Mouse (Mus musculus): Measurements from ENCODE around the gene Usp6nl. TPM values are rescaled to one million over a fixed set of nuclear protein-coding genes. Genes with fewer than 3 reads are reported as not detected.

The Usp6nl gene
- polyA plus RNA-seq, 1 experiment from 2014 or later = 9.5 TPM

DNA sequence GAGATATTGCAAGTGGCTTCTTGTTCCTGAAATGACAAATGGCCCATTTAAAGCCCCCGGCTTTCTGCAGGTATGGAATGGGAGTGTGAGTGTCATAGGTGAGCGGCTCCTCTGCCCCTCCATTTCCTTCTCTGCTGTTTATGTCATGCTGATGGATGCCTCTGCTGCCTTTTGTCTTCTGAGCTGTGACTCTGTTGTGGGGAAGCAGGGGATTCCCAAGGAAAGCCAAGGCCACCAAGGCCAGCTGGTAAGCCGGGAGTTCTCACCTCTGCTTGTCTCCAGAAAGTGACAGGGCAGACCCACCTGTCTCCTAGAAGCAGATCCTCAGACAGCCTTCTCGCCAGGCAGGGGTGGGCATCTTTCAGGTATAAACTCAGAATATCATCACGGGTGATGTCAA, 157.2 kb downstream of the Usp6nl start:
- Histone ChIP-seq H3K9me3 (replicated peaks) (no peaks in the 10 kb centered on the region), H3K27me3 (no peaks in the 10 kb centered on the region), H3K36me3 (no peaks in the 10 kb centered on the region), H3K4me2 (replicated peaks) (no peak overlapping the region), H3K4me3 (replicated peaks) (no peak overlapping the region), H3K27ac (replicated peaks) (0 out of 2 replicates have a peak overlapping the region, but pooled peaks have one; percentile 65), H3K9ac (no peak overlapping the region), H3K4me1 (peaks cover 24% of the 10 kb centered on the region)
- WGBS = 75% methylated on average over 5 of the region's 5 CpGs
- ATAC-seq (ENCODE audit: insufficient number of reproducible peaks, low FRiP score, low TSS enrichment, low read depth) = no peak

DNA sequence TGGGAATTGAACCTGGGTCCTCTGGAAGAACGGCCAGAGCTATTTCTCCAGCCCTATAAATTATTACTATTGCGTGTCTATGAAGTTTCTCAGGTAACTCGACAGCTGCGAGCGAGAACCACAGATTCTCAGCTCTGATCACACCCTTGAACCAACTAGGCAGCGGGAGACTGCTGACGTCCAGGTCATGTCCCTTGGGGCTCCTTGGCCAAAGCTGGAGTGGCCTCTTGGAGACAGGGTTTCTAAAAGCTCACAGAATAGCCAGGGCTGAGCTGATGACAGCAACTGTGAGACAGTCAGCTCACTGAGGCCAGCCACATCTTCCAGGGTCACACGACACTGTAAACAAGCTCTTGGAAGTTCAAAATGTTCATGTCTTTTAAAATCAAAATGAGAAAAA, 159.5 kb downstream of the Usp6nl start:
- no peak for ATAC-seq (ENCODE audit: insufficient number of reproducible peaks, low FRiP score, low TSS enrichment, low read depth)
- H3K9ac ChIP-seq = no peak overlapping the region
- H3K36me3 ChIP-seq = no peaks in the 10 kb centered on the region
- peaks cover 24% of the 10 kb centered on the region for H3K4me1 ChIP-seq
- H3K4me3 ChIP-seq (replicated peaks) = no peak overlapping the region
- no peak overlapping the region for H3K4me2 ChIP-seq (replicated peaks)
- H3K27me3 ChIP-seq = no peaks in the 10 kb centered on the region
- no peak overlapping the region for H3K27ac ChIP-seq (replicated peaks)
- 90% methylated on average over 8 of the region's 8 CpGs for WGBS
- no peaks in the 10 kb centered on the region for H3K9me3 ChIP-seq (replicated peaks)

- Histone ChIP-seq H3K36me3 (no peaks in the 10 kb centered on the region), H3K4me2 (replicated peaks) (no peak overlapping the region), H3K4me1 (peaks cover 24% of the 10 kb centered on the region), H3K27ac (replicated peaks) (no peak overlapping the region), H3K9me3 (replicated peaks) (no peaks in the 10 kb centered on the region), H3K4me3 (replicated peaks) (no peak overlapping the region), H3K9ac (no peak overlapping the region), H3K27me3 (no peaks in the 10 kb centered on the region)
- WGBS = 60% methylated on average over 3 of the region's 3 CpGs
- no peak for ATAC-seq (ENCODE audit: insufficient number of reproducible peaks, low FRiP score, low TSS enrichment, low read depth)
Measured at GRCm38 (mm10) chr2:6482411-6482810, 159.9 kb downstream of the Usp6nl start.

- no peak overlapping the region; the same call in 1 of the 2 replicates for H3K27ac ChIP-seq (replicated peaks)
- no peaks in the 10 kb centered on the region for H3K36me3 ChIP-seq
- no peak overlapping the region; the same call in 1 of the 2 replicates for H3K4me2 ChIP-seq (replicated peaks)
- H3K27me3 ChIP-seq = no peaks in the 10 kb centered on the region
- H3K9me3 ChIP-seq (replicated peaks) = no peaks in the 10 kb centered on the region
- peak; percentile 58; the same call in 1 of the 2 replicates for ATAC-seq (ENCODE audit: insufficient number of reproducible peaks, low FRiP score, low TSS enrichment, low read depth)
- WGBS = 35% methylated on average over 8 of the region's 8 CpGs
- H3K4me1 ChIP-seq = peaks cover 22% of the 10 kb centered on the region
- H3K9ac ChIP-seq = no peak overlapping the region
- H3K4me3 ChIP-seq (replicated peaks) = no peak overlapping the region
Measured at GRCm38 (mm10) chr2:6483081-6483992, 160.9 kb downstream of the Usp6nl start.

DNA sequence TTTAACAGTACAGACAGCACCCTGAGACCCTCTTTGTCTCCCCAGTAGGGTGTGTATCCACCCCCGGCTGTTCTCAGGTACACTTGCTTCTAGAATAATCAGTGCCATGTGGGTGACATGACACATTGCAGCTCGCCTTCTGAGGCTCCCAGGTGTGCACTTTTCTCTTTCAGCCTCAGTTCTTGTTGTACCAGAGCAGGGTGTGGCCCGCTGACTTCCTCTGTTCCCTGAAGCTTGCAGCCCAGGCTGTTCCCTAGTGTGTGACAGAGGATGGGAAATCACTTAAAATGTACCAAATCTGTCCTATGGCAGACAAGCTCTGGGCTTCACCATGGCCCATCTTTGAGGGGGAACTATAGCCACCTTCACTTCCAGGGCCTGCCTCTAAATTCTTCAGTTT, 161.7 kb downstream of the Usp6nl start:
- Histone ChIP-seq H3K9me3 (replicated peaks) (no peaks in the 10 kb centered on the region), H3K4me2 (replicated peaks) (no peak overlapping the region), H3K27ac (replicated peaks) (no peak overlapping the region; the same call in 1 of the 2 replicates), H3K9ac (no peak overlapping the region), H3K4me3 (replicated peaks) (no peak overlapping the region), H3K36me3 (no peaks in the 10 kb centered on the region), H3K4me1 (peaks cover 14% of the 10 kb centered on the region), H3K27me3 (no peaks in the 10 kb centered on the region)
- WGBS = 71% methylated on average over 3 of the region's 3 CpGs
- ATAC-seq (ENCODE audit: insufficient number of reproducible peaks, low FRiP score, low TSS enrichment, low read depth) = no peak

DNA sequence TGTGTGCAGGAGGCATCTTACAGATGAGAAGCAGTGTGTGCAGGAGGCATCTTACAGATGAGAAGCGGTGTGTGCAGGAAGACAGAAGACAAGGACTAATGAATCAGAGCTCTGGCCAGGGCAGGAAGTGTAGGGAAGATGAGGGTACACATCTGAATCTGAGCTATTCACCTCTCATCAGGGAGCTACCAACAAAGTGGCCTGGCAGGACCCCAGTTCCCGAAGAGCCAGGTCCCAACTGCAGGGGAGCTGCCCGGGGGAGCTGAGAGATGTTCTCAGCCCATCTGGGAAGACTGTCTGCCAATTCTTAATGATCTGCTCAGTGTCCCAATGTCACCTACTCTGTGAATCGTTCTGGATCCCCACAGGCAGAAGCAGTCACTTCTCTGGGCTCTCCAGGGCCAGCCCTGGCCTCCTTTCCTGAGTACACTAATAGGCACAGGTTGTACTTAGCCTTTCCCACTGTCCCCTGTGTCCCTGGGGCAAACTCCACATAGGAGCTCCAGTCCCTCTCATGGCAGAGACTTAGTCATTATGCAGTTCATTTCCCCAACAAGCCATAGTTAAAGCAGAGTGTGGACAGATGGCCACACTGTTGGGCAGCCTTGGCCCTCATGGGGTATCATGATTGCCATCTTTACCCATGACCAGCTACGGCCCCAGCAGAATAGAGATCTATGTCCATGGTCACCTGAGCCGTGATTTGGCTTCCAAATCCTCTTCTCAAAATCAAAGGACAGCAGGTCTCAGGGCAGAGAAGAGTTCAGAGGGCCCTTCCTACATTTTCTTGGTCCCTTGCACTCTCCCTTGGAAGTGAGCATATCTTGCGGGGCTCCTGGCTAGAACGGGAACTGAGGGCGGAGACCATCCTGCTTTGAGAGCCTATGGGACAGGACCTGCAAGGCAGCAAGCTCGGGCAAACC, 165.4 kb downstream of the Usp6nl start:
- 81% methylated on average over 10 of the region's 10 CpGs for WGBS
- H3K9me3 ChIP-seq (replicated peaks) = no peaks in the 10 kb centered on the region
- peaks cover 13% of the 10 kb centered on the region for H3K4me1 ChIP-seq
- no peak overlapping the region for H3K4me2 ChIP-seq (replicated peaks)
- no peaks in the 10 kb centered on the region for H3K36me3 ChIP-seq
- no peak overlapping the region for H3K27ac ChIP-seq (replicated peaks)
- H3K9ac ChIP-seq = no peak overlapping the region
- no peaks in the 10 kb centered on the region for H3K27me3 ChIP-seq
- ATAC-seq (ENCODE audit: insufficient number of reproducible peaks, low FRiP score, low TSS enrichment, low read depth) = no peak
- no peak overlapping the region for H3K4me3 ChIP-seq (replicated peaks)

GRCm38 (mm10) chr2:6488489-6489056, 166.1 kb downstream of the Usp6nl start:
- H3K4me3 ChIP-seq (replicated peaks) = no peak overlapping the region
- H3K27ac ChIP-seq (replicated peaks) = no peak overlapping the region
- peaks cover 7% of the 10 kb centered on the region for H3K4me1 ChIP-seq
- H3K27me3 ChIP-seq = no peaks in the 10 kb centered on the region
- no peak for ATAC-seq (ENCODE audit: insufficient number of reproducible peaks, low FRiP score, low TSS enrichment, low read depth)
- no peak overlapping the region for H3K4me2 ChIP-seq (replicated peaks)
- no peak overlapping the region for H3K9ac ChIP-seq
- H3K9me3 ChIP-seq (replicated peaks) = no peaks in the 10 kb centered on the region
- no peaks in the 10 kb centered on the region for H3K36me3 ChIP-seq
- 87% methylated on average over 14 of the region's 14 CpGs for WGBS

GRCm38 (mm10) chr2:6490076-6490475, 167.6 kb downstream of the Usp6nl start:
- Histone ChIP-seq H3K4me3 (replicated peaks) (no peak overlapping the region), H3K9ac (no peak overlapping the region), H3K27ac (replicated peaks) (no peak overlapping the region), H3K9me3 (replicated peaks) (no peaks in the 10 kb centered on the region), H3K36me3 (no peaks in the 10 kb centered on the region), H3K4me1 (no peaks in the 10 kb centered on the region), H3K27me3 (no peaks in the 10 kb centered on the region), H3K4me2 (replicated peaks) (no peak overlapping the region)
- WGBS = 87% methylated on average over 6 of the region's 6 CpGs
- no peak for ATAC-seq (ENCODE audit: insufficient number of reproducible peaks, low FRiP score, low TSS enrichment, low read depth)

DNA sequence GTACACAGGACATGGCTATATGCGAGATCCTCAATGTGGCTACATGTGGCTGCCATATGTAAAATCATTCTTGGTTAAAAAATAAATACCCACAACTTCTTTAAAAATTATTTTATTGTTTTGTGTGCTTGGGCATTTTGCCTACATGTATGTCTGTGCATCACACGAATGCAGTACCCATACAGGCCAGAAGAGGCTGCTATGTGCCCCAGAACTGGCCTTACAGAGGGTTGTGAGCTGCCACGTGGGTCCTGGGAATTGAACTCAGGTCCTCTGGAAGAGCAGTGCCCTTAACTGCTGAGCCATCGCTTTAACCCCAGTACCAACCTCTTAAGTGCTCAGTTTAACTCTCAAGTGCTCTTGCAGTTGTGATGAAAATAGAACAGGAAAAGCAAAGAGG, 168.4 kb downstream of the Usp6nl start:
- Histone ChIP-seq H3K9me3 (replicated peaks) (no peaks in the 10 kb centered on the region), H3K27me3 (no peaks in the 10 kb centered on the region), H3K9ac (no peak overlapping the region), H3K4me1 (no peaks in the 10 kb centered on the region), H3K4me2 (replicated peaks) (no peak overlapping the region), H3K36me3 (no peaks in the 10 kb centered on the region), H3K4me3 (replicated peaks) (no peak overlapping the region), H3K27ac (replicated peaks) (no peak overlapping the region)
- WGBS = 72% methylated on average over 4 of the region's 4 CpGs
- no peak for ATAC-seq (ENCODE audit: insufficient number of reproducible peaks, low FRiP score, low TSS enrichment, low read depth)

DNA sequence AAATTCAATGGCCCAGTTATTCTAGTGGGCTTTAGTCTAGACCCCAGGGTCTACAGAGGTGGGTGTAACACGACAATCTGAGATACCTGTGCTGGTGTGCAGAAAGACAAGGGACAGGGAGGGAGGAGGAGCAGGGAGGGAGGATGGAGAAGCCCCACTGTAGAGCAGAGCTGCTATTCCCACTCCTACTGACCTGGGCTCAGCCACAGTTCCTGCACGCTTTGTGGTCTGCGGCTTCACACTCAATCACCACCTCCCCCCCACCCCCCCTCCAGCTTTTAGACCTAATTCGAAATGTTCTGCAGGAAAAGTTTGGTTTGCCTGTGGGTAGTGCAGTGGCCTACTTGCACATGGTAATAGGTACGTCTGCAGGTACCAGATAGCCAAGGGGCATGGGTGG, 171.4 kb downstream of the Usp6nl start:
- H3K9ac ChIP-seq = no peak overlapping the region
- no peak for ATAC-seq (ENCODE audit: insufficient number of reproducible peaks, low FRiP score, low TSS enrichment, low read depth)
- H3K36me3 ChIP-seq = no peaks in the 10 kb centered on the region
- WGBS = 70% methylated on average over 5 of the region's 5 CpGs
- no peak overlapping the region for H3K4me3 ChIP-seq (replicated peaks)
- no peak overlapping the region for H3K4me2 ChIP-seq (replicated peaks)
- H3K9me3 ChIP-seq (replicated peaks) = no peaks in the 10 kb centered on the region
- no peak overlapping the region for H3K27ac ChIP-seq (replicated peaks)
- H3K27me3 ChIP-seq = no peaks in the 10 kb centered on the region
- peaks cover 7% of the 10 kb centered on the region for H3K4me1 ChIP-seq

Data from embryonic facial prominence, embryonic 15.5 days (tissue).